Mouse (Mus musculus): ENCODE results near the gene Esrrg. TPM values are rescaled to one million over a fixed set of nuclear protein-coding genes. Genes with fewer than 3 reads are reported as not detected.

The Esrrg gene
- polyA plus RNA-seq, 1 experiment = 0.43 TPM

GRCm38 (mm10) chr1:188077561-188078195, 469.1 kb downstream of the Esrrg start:
- no peak for DNase-seq (ENCODE audit: low spot score)

GRCm38 (mm10) chr1:188080261-188080875, 471.8 kb downstream of the Esrrg start:
- no peak for DNase-seq (ENCODE audit: low spot score)

- no peak for DNase-seq (ENCODE audit: low spot score)
Observed at GRCm38 (mm10) chr1:188082665-188083640, 474.4 kb downstream of the Esrrg start.

- no peak for DNase-seq (ENCODE audit: low spot score)
Observed at GRCm38 (mm10) chr1:188085116-188085879, 476.7 kb downstream of the Esrrg start.

GRCm38 (mm10) chr1:188093724-188094123, 485.1 kb downstream of the Esrrg start:
- no peak for DNase-seq (ENCODE audit: low spot score)

- no peak for DNase-seq (ENCODE audit: low spot score)
Observed at GRCm38 (mm10) chr1:188101832-188102231, 493.2 kb downstream of the Esrrg start.

- DNase-seq (ENCODE audit: low spot score) = no peak
Observed at GRCm38 (mm10) chr1:188103179-188103578, 494.6 kb downstream of the Esrrg start.

- no peak for DNase-seq (ENCODE audit: low spot score)
Observed at GRCm38 (mm10) chr1:188105516-188105915, 496.9 kb downstream of the Esrrg start.

GRCm38 (mm10) chr1:188107946-188108345, 499.4 kb downstream of the Esrrg start:
- DNase-seq (ENCODE audit: low spot score) = no peak

GRCm38 (mm10) chr1:188111552-188111951, 503.0 kb downstream of the Esrrg start:
- no peak for DNase-seq (ENCODE audit: low spot score)

- DNase-seq (ENCODE audit: low spot score) = no peak
Observed at GRCm38 (mm10) chr1:188113240-188113639, 504.6 kb downstream of the Esrrg start.

- peak; percentile 39 for DNase-seq (ENCODE audit: low spot score)
Observed at GRCm38 (mm10) chr1:188118125-188118524, 509.5 kb downstream of the Esrrg start.

- DNase-seq (ENCODE audit: low spot score) = no peak
Observed at GRCm38 (mm10) chr1:188119806-188120205, 511.2 kb downstream of the Esrrg start.

GRCm38 (mm10) chr1:188125521-188126021, 517.0 kb downstream of the Esrrg start:
- no peak for DNase-seq (ENCODE audit: low spot score)

- no peak for DNase-seq (ENCODE audit: low spot score)
Observed at GRCm38 (mm10) chr1:188136126-188136525, 527.5 kb downstream of the Esrrg start.

GRCm38 (mm10) chr1:188139473-188139872, 530.9 kb downstream of the Esrrg start:
- no peak for DNase-seq (ENCODE audit: low spot score)

- no peak for DNase-seq (ENCODE audit: low spot score)
Observed at GRCm38 (mm10) chr1:188140221-188140620, 531.6 kb downstream of the Esrrg start.

GRCm38 (mm10) chr1:188147381-188148156, 539.0 kb downstream of the Esrrg start:
- DNase-seq (ENCODE audit: low spot score) = no peak

- no peak for DNase-seq (ENCODE audit: low spot score)
Observed at GRCm38 (mm10) chr1:188151066-188151465, 542.5 kb downstream of the Esrrg start.

- DNase-seq (ENCODE audit: low spot score) = no peak
Observed at GRCm38 (mm10) chr1:188152011-188152410, 543.4 kb downstream of the Esrrg start.

GRCm38 (mm10) chr1:188153665-188154064, 545.1 kb downstream of the Esrrg start:
- DNase-seq (ENCODE audit: low spot score) = no peak
